Mouse (Mus musculus) central nervous system, embryonic 14 days (tissue): ENCODE measurements around the gene Nanp. TPM values are rescaled to one million over a fixed set of nuclear protein-coding genes. Genes with fewer than 3 reads are reported as not detected.

Experiments used
- polyA plus RNA-seq: library from polyadenylated mRNA; depleted of rRNA; stranded (reverse); fragments of >200 nt; gene quantifications from 2 replicates; pipeline ENCODE4 v1.2.3, GENCODE M21; 2012; rRNA removed

The Nanp gene
- 12.6 and 14.1 TPM in 2 replicates for polyA plus RNA-seq

DNA sequence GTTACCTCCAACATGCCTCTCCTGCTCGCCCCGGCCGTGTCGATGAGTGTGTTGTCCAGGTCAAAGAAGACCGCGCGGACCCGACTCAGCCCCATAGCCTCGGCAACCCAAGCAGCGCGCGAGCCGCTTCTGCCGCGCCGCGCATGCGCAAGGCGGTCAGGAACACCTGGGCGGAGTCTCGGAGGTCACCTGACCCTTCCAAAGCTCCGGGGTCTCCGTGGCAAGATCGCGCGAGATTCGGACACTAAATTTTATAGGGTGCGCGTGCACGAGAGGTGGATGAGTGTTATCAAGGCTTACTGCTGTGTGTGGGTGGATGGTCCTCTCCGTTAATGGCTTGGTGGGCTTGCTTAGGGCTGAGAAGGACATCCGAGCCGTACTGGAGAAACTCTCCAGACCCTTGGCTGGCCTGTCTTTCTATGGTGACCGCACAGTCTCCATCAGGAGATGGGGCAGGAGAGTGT lies at the start of gene Nanp, which contains the start of gene Ninl:
Nanp (minus strand) TSS at position 167 of the 464 bp plus-strand sequence.
Ninl (minus strand) TSS at position 151 of the 464 bp plus-strand sequence.

Other genes starting within 250 kb of the Nanp start
- 60.9 and 62.6 TPM in 2 replicates for gene Abhd12, start 134.7 kb downstream of the Nanp start, polyA plus RNA-seq
- gene Gins1, start 134.0 kb downstream of the Nanp start, polyA plus RNA-seq, result 24.8 and 32.3 TPM in 2 replicates
- gene Ninl, start within 50 bp of the Nanp start, polyA plus RNA-seq, result 16.0 and 23.5 TPM in 2 replicates
- gene Gm14151, start 53.0 kb upstream of the Nanp start, polyA plus RNA-seq, result not detected in 2 replicates
- gene Gm14147, start 58.8 kb upstream of the Nanp start, polyA plus RNA-seq, result not detected in 2 replicates